Mouse (Mus musculus) lung, postnatal 0 days (tissue): Measurements from ENCODE around the gene Hspa12b. TPM values are rescaled to one million over a fixed set of nuclear protein-coding genes. Genes with fewer than 3 reads are reported as not detected.

Source experiments
- ATAC-seq: fragments of 200-750 bp; cut with Nextera tagmentation; 2 replicates; pipeline ENCODE4 v1.8.0; 2017; ENCODE audit warnings: moderate library complexity
- DNase-seq: peaks from one replicate; pipeline ENCODE4 v3.0.0-alpha.2; 2016; ENCODE audit warnings: low spot score
- H3K27ac ChIP-seq: fragments of 300-500 bp; sonication (generic); 2 replicates; pipeline ENCODE4 v1.5.1; 2014; ENCODE audit warnings: antibody characterized with exemption, mild to moderate bottlenecking, low read length, mixed read lengths
- H3K27me3 ChIP-seq: fragments of 300-500 bp; sonication (generic); replicated peaks from 2 replicates; pipeline ENCODE4 v1.6.1; 2014; ENCODE audit warnings: low read length, mixed read lengths; ENCODE audit not compliant: insufficient read depth
- H3K36me3 ChIP-seq: fragments of 300-500 bp; sonication (generic); 2 replicates; pipeline ENCODE4 v1.6.1; 2014; ENCODE audit warnings: low read length, mixed read lengths; ENCODE audit not compliant: insufficient read depth
- H3K4me1 ChIP-seq: fragments of 300-500 bp; sonication (generic); 2 replicates; pipeline ENCODE4 v1.6.1; 2014; ENCODE audit warnings: antibody characterized with exemption, low read depth, low read length, mixed read lengths; ENCODE audit not compliant: insufficient read depth
- H3K4me2 ChIP-seq: fragments of 300-500 bp; sonication (generic); replicated peaks from 2 replicates; pipeline ENCODE4 v1.6.1; 2014; ENCODE audit warnings: low read depth, mild to moderate bottlenecking, low read length, moderate library complexity, mixed read lengths
- H3K4me3 ChIP-seq: fragments of 300-500 bp; sonication (generic); 2 replicates; pipeline ENCODE4 v1.5.1; 2014; ENCODE audit warnings: low read depth, low read length
- H3K9ac ChIP-seq: fragments of 300-500 bp; sonication (generic); replicated peaks from 2 replicates; pipeline ENCODE4 v1.6.1; 2014; ENCODE audit warnings: low read depth, mild to moderate bottlenecking
- H3K9me3 ChIP-seq: fragments of 300-500 bp; sonication (generic); 2 replicates; pipeline ENCODE4 v1.6.1; 2016; ENCODE audit warnings: low read length, mixed read lengths
- CTCF ChIP-seq: IDR thresholded peaks from 2 replicates; pipeline ENCODE4 v1.5.1; 2016; ENCODE audit warnings: antibody characterized with exemption, mild to moderate bottlenecking
- EP300 ChIP-seq: IDR thresholded peaks from 2 replicates; pipeline ENCODE4 v1.6.1; 2016; ENCODE audit warnings: antibody characterized with exemption, mild to moderate bottlenecking, control low read depth
- WGBS: fragments of 180-500 bp; shearing (Covaris S2); extraction: QIAGEN DNeasy Blood & Tissue Kit; methylation state at CpG from one replicate; pipeline ENCODE4 v1.1.7; 2014; 5-methylcytosine and 5-hydroxymethylcytosine counted together
- polyA plus RNA-seq: library from polyadenylated mRNA; unstranded; fragments of >200 nt; fragmentation: Nextera tagmentation; extraction: Ambion mirVana; gene quantifications from 2 replicates; pipeline ENCODE4 v1.2.1, GENCODE M21; 2015

The Hspa12b gene
- polyA plus RNA-seq, 1 experiment from 2014 or later = 17.9 TPM

GRCm38 (mm10) chr2:131178828-131179245 is 51.8 kb downstream of the Hspa12b start:
- ATAC-seq = no peak
- no peak for TF ChIP-seq EP300
- no peak for TF ChIP-seq CTCF
- no peaks in the 10 kb centered on the region for H3K36me3 ChIP-seq
- H3K4me3 ChIP-seq = peak overlapping the region; percentile 78
- 24% methylated on average over 23 of the region's 26 CpGs for WGBS
- H3K4me1 ChIP-seq = peaks cover 24% of the 10 kb centered on the region
- no peaks in the 10 kb centered on the region for H3K9me3 ChIP-seq
- no peaks in the 10 kb centered on the region for H3K27me3 ChIP-seq
- peak overlapping the region; percentile 95 for H3K4me2 ChIP-seq
- H3K27ac ChIP-seq = peak overlapping the region; percentile 96
- H3K9ac ChIP-seq = peak overlapping the region; percentile 87
- DNase-seq = peak; percentile 30

- WGBS = under 1% methylated on average over 62 of the region's 67 CpGs
- Histone ChIP-seq H3K36me3 (no peaks in the 10 kb centered on the region), H3K4me3 (peak overlapping the region; percentile 78), H3K9ac (peak overlapping the region; percentile 87), H3K27ac (peak overlapping the region; percentile 96), H3K27me3 (no peaks in the 10 kb centered on the region), H3K9me3 (no peaks in the 10 kb centered on the region), H3K4me2 (peak overlapping the region; percentile 95), H3K4me1 (peaks cover 21% of the 10 kb centered on the region)
- TF ChIP-seq EP300 = no peak
- TF ChIP-seq CTCF = peak; percentile 4; the same call in 1 of the 2 replicates
- DNase-seq (peak; percentile 83), ATAC-seq (peak; percentile 78)
These were observed 52.3 kb downstream of the Hspa12b start for GRCm38 (mm10) chr2:131179246-131179886.

- ATAC-seq (peak; percentile 94), DNase-seq (peak; percentile 90)
- peak within 1 kb of the TSS; percentile 96 for H3K27ac ChIP-seq
- TF ChIP-seq CTCF (peak; percentile 62), EP300 (no peak)
- H3K4me1 ChIP-seq = peaks cover 19% of the 10 kb centered on the region
- peak within 1 kb of the TSS; percentile 87 for H3K9ac ChIP-seq
- peak within 1 kb of the TSS; percentile 95 for H3K4me2 ChIP-seq
- H3K4me3 ChIP-seq = peak within 1 kb of the TSS; percentile 78
- 3% methylated on average over 32 of the region's 57 CpGs for WGBS
- H3K9me3 ChIP-seq = no peaks in the 10 kb centered on the region
- no peaks in the 10 kb centered on the region for H3K36me3 ChIP-seq
- H3K27me3 ChIP-seq = no peaks in the 10 kb centered on the region
These were observed 53.0 kb downstream of the Hspa12b start, which contains the start of gene Cenpb for GRCm38 (mm10) chr2:131179990-131180587. TSS of gene Cenpb (minus strand) at chr2:131180067.

- no peaks in the 10 kb centered on the region for H3K36me3 ChIP-seq
- WGBS = 4% methylated on average over 14 of the region's 14 CpGs
- H3K4me3 ChIP-seq = peak overlapping the region; percentile 62
- H3K4me1 ChIP-seq = peaks cover 22% of the 10 kb centered on the region
- ATAC-seq (no peak), DNase-seq (no peak)
- H3K4me2 ChIP-seq = peak overlapping the region; percentile 83
- no peak for TF ChIP-seq CTCF
- no peak for TF ChIP-seq EP300
- no peaks in the 10 kb centered on the region for H3K27me3 ChIP-seq
- H3K9ac ChIP-seq = peak overlapping the region; percentile 29; the same call in 1 of the 2 replicates
- H3K27ac ChIP-seq = peak overlapping the region; percentile 39; the same call in 1 of the 2 replicates
- H3K9me3 ChIP-seq = no peaks in the 10 kb centered on the region
These were observed 59.3 kb downstream of the Hspa12b start for GRCm38 (mm10) chr2:131186343-131186742.

GRCm38 (mm10) chr2:131186771-131187601 is 59.9 kb downstream of the Hspa12b start, which contains the start of the genes Cdc25b and Spef1:
TSS of gene Cdc25b (plus strand) at chr2:131186949.
TSS of gene Spef1 (minus strand) at chr2:131187282.
- Histone ChIP-seq H3K4me1 (peaks cover 22% of the 10 kb centered on the region), H3K27me3 (no peaks in the 10 kb centered on the region), H3K4me2 (peak within 1 kb of the TSS; percentile 83), H3K9me3 (no peaks in the 10 kb centered on the region), H3K4me3 (peak within 1 kb of the TSS; percentile 62), H3K36me3 (peaks cover 3% of the 10 kb centered on the region; the same call in 1 of the 2 replicates), H3K9ac (peak within 1 kb of the TSS; percentile 53), H3K27ac (peak within 1 kb of the TSS; percentile 52)
- peak; percentile 38 for TF ChIP-seq CTCF
- TF ChIP-seq EP300 = no peak
- DNase-seq (peak; percentile 89), ATAC-seq (peak; percentile 91)
- WGBS = 2% methylated on average over 37 of the region's 43 CpGs

- H3K27ac ChIP-seq = peak overlapping the region; percentile 52; the same call in 1 of the 2 replicates
- peaks cover 3% of the 10 kb centered on the region; the same call in 1 of the 2 replicates for H3K36me3 ChIP-seq
These were observed 60.5 kb downstream of the Hspa12b start for GRCm38 (mm10) chr2:131187602-131187922.

More at GRCm38 (mm10) chr2:131187602-131187922, 60.5 kb downstream of the Hspa12b start:
- no peak for ATAC-seq
- Histone ChIP-seq H3K4me1 (peaks cover 22% of the 10 kb centered on the region), H3K4me2 (peak overlapping the region; percentile 83), H3K9me3 (no peaks in the 10 kb centered on the region), H3K27me3 (no peaks in the 10 kb centered on the region), H3K4me3 (peak overlapping the region; percentile 62), H3K9ac (peak overlapping the region; percentile 53; the same call in 1 of the 2 replicates)
- 28% methylated on average over 3 of the region's 3 CpGs for WGBS
- DNase-seq = no peak
- TF ChIP-seq EP300 (no peak), CTCF (no peak)
